ENCODE assay signal across 8 mouse cellular contexts in the genomic region with DNA sequence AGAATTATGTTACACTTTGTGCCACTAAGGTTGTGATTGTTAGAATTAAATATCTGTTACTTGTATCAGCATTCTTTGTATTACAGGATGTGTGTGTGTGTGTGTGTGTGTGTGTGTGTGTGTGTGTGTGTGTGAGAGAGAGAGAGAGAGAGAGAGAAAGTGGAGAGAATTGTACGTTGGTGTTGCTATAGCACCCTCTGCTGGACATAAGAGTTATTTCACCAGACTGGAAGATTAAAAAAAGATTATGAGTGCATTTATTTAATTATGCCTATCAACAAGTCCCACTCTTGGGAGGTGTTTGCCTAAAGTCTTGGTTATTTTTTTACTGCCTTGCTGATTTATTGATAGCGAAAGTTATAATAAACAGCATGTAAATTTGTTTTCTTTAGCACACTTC.
DNase-seq lines count a peak whose midpoint lies in the region; ATAC-seq and TF ChIP-seq lines count a peak whose summit lies in the region.
"Had no signal": no experiment of that assay in that cellular context is flagged by ENCODE, and none has a peak within 500 bp of the region (broad histone marks: within the 10 kb centered on the region; RNA-seq: fewer than 3 reads in every experiment).

No protein-coding gene starts in this region.

- H3K4me3 ChIP-seq in limb, embryonic 14.5 days (replicated peaks; ENCODE audit: low read length): no peak overlapping the region
- H3K4me3 ChIP-seq in limb, embryonic 10.5 days: no peak overlapping the region
- H3K4me3 ChIP-seq in E14TG2a.4 (replicated peaks; ENCODE audit: low read length): no peak overlapping the region
- H3K4me3 ChIP-seq: erythroblast, embryonic 14.5 days had no signal

- no peak overlapping the region for H3K27ac ChIP-seq in limb, embryonic 14.5 days (replicated peaks; ENCODE audit: low read depth, low read length)
- H3K27ac ChIP-seq in limb, embryonic 10.5 days: no peak overlapping the region

- no peak for ATAC-seq in limb, embryonic 14.5 days (ENCODE audit: low FRiP score, low read depth)

- H3K27me3 ChIP-seq in limb, embryonic 14.5 days (ENCODE audit: control insufficient read depth, insufficient read depth, low read length): no peaks in the 10 kb centered on the region
- H3K27me3 ChIP-seq in limb, embryonic 10.5 days (ENCODE audit: low read depth, poor library complexity, severe bottlenecking): no peaks in the 10 kb centered on the region
- H3K27me3 ChIP-seq in E14TG2a.4 (ENCODE audit: insufficient read depth, low read length): no peaks in the 10 kb centered on the region

- DNase-seq in limb, embryonic 14.5 days (ENCODE audit: low spot score): peak; percentile 55
- DNase-seq in limb, embryonic 10.5 days (ENCODE audit: low spot score): no peak
- DNase-seq in adipocyte (ENCODE audit: low spot score): peak; percentile 37
- DNase-seq in retina, adult 2 months (ENCODE audit: low read depth, low spot score): peak; percentile 16
- no peak for DNase-seq in layer of hippocampus, adult 9-10 months (ENCODE audit: low spot score)
- no peak for DNase-seq in right cerebral cortex, postnatal 14 days

- peak; percentile 54 for TF ChIP-seq CTCF in E14TG2a.4 (conservative IDR thresholded peaks at IDR 0.05; ENCODE audit: low read length)

- no peak overlapping the region for H3K4me2 ChIP-seq in limb, embryonic 14.5 days (replicated peaks; ENCODE audit: low read depth, low read length, severe bottlenecking)

- 20% methylated on average over 2 of the region's 2 CpGs for WGBS in limb, embryonic 14.5 days
- 28% methylated on average over 2 of the region's 2 CpGs for WGBS in limb, embryonic 10.5 days

- H3K9me3 ChIP-seq in limb, embryonic 14.5 days (ENCODE audit: control insufficient read depth, low read length): no peaks in the 10 kb centered on the region
- no peaks in the 10 kb centered on the region for H3K9me3 ChIP-seq in limb, embryonic 10.5 days (replicated peaks)
- no peaks in the 10 kb centered on the region for H3K9me3 ChIP-seq in E14TG2a.4 (ENCODE audit: low read length)

- H3K9ac ChIP-seq in limb, embryonic 14.5 days (ENCODE audit: low read depth, low read length, severe bottlenecking): no peak overlapping the region

- no peaks in the 10 kb centered on the region for H3K4me1 ChIP-seq in limb, embryonic 14.5 days (ENCODE audit: control insufficient read depth, insufficient read depth, low read length)
- no peaks in the 10 kb centered on the region for H3K4me1 ChIP-seq in limb, embryonic 10.5 days
- H3K4me1 ChIP-seq in E14TG2a.4 (replicated peaks; ENCODE audit: low read depth, low read length): peaks cover 10% of the 10 kb centered on the region

- TF ChIP-seq POLR2A in limb, embryonic 14.5 days (IDR thresholded peaks at IDR 0.05; ENCODE audit: borderline replicate concordance, extremely low read depth, insufficient read depth, insufficient read length): no peak

- H3K36me3 ChIP-seq in limb, embryonic 14.5 days (ENCODE audit: control insufficient read depth, insufficient read depth, low read length): no peaks in the 10 kb centered on the region
- no peaks in the 10 kb centered on the region for H3K36me3 ChIP-seq in limb, embryonic 10.5 days
- no peaks in the 10 kb centered on the region for H3K36me3 ChIP-seq in E14TG2a.4 (ENCODE audit: insufficient read depth, low read length)

Comparison
In these comparisons a context has a peak if more than half of its experiments do, and no peak if none do; other contexts are left out.
1. DNase-seq: peak in limb, embryonic 14.5 days (single experiment), adipocyte (single experiment) and retina, adult 2 months (single experiment); none in limb, embryonic 10.5 days (single experiment), layer of hippocampus, adult 9-10 months (single experiment) and right cerebral cortex, postnatal 14 days (single experiment).